Mouse (Mus musculus) stomach, embryonic 15.5 days (tissue): ENCODE data around the gene Hyal1. TPM values are rescaled to one million over a fixed set of nuclear protein-coding genes. Genes with fewer than 3 reads are reported as not detected.
"Not testable (repeated sequence)": the region's sequence is repeated elsewhere in the genome, so short reads cannot be mapped to it uniquely, and the experiment has no call there.

Experiments used
- ATAC-seq: fragments of 200-750 bp; cut with Nextera tagmentation; 2 replicates; pipeline ENCODE4 v1.8.0; 2017; ENCODE audit warnings: low read depth, moderate number of reproducible peaks, moderate TSS enrichment; ENCODE audit not compliant: insufficient read depth, low FRiP score
- H3K27ac ChIP-seq: fragments of 300-500 bp; sonication (generic); 2 replicates; pipeline ENCODE4 v1.5.1; 2015; ENCODE audit warnings: mild to moderate bottlenecking, inconsistent platforms
- H3K27me3 ChIP-seq: fragments of 300-500 bp; sonication (generic); replicated peaks from 2 replicates; pipeline ENCODE4 v1.6.1; 2015; ENCODE audit warnings: inconsistent platforms
- H3K36me3 ChIP-seq: fragments of 300-500 bp; sonication (generic); 2 replicates; pipeline ENCODE4 v1.6.1; 2015; ENCODE audit warnings: inconsistent platforms
- H3K4me1 ChIP-seq: fragments of 300-500 bp; sonication (generic); 2 replicates; pipeline ENCODE4 v1.6.1; 2015; ENCODE audit warnings: inconsistent platforms
- H3K4me2 ChIP-seq: fragments of 300-500 bp; sonication (generic); 2 replicates; pipeline ENCODE4 v1.6.1; 2015; ENCODE audit warnings: mild to moderate bottlenecking, inconsistent platforms
- H3K4me3 ChIP-seq: fragments of 300-500 bp; sonication (generic); replicated peaks from 2 replicates; pipeline ENCODE4 v1.5.1; 2015; ENCODE audit warnings: inconsistent platforms
- H3K9ac ChIP-seq: fragments of 300-500 bp; sonication (generic); 2 replicates; pipeline ENCODE4 v1.6.1; 2015; ENCODE audit warnings: inconsistent platforms
- H3K9me3 ChIP-seq: fragments of 300-500 bp; sonication (generic); 2 replicates; pipeline ENCODE4 v1.6.1; 2016; ENCODE audit warnings: inconsistent platforms
- WGBS: fragments of 180-500 bp; shearing (Covaris S2); methylation state at CpG from one replicate; pipeline ENCODE4 v1.1.7; 2015; 5-methylcytosine and 5-hydroxymethylcytosine counted together
- polyA plus RNA-seq: library from polyadenylated mRNA; unstranded; fragments of >200 nt; fragmentation: Nextera tagmentation; extraction: Ambion mirVana; gene quantifications from 2 replicates; pipeline ENCODE4 v1.2.1, GENCODE M21; 2015

Gene Hyal1
- polyA plus RNA-seq, 1 experiment from 2014 or later: 10.8 TPM

DNA sequence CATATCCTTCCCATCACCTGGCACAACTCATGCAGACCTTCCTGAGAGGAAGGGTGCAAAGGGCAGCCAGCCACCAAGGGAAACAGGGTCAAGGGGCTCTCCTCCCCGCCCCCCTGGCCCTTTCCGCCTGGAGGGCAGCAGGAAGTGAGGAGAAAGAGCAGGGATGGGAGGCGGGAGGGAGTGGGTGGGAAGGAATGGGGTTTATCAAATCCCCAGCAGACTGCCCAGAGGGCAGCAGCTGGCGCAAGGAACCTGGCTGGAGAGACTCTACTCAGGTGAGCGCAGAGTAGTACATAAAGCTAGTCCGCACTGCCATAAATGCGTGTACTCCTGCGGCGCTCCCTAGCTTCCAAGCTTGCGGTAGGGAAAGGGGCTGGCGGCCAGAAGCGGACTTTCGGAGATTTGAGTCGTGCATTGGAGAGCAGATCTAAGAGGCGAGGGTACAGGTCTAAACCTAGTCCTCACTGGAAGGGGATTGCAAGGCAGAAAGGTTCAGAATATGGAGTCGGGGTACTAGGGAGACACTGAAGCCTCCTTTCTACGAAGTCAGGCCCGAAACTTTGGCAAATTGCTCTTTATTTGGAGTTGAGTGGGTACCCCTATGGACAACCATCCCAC lies 8.9 kb upstream of the Hyal1 start, which contains the start of gene Hyal2:
Gene Hyal2 (plus strand): TSS at position 244 of the 618 bp plus-strand sequence.
- Histone ChIP-seq H3K27ac (peak within 1 kb of the TSS; percentile 91), H3K36me3 (peaks cover 20% of the 10 kb centered on the region), H3K4me2 (peak within 1 kb of the TSS; percentile 74), H3K27me3 (no peaks in the 10 kb centered on the region), H3K4me3 (peak within 1 kb of the TSS; percentile 85), H3K4me1 (peaks cover 61% of the 10 kb centered on the region), H3K9ac (peak within 1 kb of the TSS; percentile 78), H3K9me3 (no peaks in the 10 kb centered on the region)
- ATAC-seq: no peak
- 14% methylated on average over 18 of the region's 18 CpGs for WGBS

DNA sequence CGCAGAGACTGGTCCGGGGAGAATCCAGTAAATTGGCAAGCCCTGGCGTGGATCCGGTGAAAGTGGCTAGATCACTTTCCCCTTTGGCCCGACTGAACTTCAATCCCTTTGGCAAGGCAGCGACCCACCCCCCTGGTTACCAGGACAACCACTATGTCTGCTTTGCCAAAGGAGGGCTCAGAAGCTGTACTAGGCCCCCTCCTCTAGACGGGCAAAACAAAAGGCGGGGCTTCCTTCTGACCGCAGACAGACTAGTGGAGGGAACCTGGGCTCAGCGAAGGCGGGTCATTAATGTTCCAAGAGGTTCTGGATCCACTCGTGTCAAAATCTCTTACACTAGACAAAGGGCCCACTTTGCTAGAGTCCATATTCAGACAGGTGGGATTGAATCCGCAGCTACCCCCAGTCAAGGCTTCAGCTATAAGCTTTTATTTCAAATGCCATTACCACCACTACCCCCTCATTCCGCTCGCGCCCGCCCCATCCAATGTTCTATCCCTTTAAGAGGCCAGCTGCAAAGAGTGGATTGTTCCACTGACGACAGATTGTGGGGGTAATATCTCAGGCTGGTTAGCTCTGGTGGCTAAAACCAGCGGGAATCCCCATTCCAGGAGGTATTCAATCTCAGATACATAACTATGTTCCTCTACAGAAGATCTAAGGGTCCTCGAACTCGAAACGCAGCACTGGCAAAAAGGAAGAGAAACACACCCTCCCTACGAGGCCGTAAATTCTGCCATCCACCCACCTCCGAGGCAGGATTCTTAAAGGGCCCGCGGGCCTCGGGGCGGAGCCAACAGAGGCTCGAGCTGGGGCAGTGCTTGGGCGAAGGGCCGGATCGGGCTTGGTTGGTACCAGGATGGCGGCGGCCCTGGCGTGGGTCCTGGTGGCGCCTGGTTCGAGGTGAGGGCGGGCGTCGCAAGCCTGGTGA lies 8.1 kb upstream of the Hyal1 start:
- Histone ChIP-seq H3K9me3 (no peaks in the 10 kb centered on the region), H3K4me1 (peaks cover 57% of the 10 kb centered on the region), H3K4me3 (peak overlapping the region; percentile 85), H3K9ac (peak overlapping the region; percentile 78), H3K27ac (peak overlapping the region; percentile 91), H3K36me3 (peaks cover 25% of the 10 kb centered on the region), H3K27me3 (no peaks in the 10 kb centered on the region), H3K4me2 (peak overlapping the region; percentile 74)
- ATAC-seq: peak; percentile 79
- under 1% methylated on average over 41 of the region's 41 CpGs for WGBS

DNA sequence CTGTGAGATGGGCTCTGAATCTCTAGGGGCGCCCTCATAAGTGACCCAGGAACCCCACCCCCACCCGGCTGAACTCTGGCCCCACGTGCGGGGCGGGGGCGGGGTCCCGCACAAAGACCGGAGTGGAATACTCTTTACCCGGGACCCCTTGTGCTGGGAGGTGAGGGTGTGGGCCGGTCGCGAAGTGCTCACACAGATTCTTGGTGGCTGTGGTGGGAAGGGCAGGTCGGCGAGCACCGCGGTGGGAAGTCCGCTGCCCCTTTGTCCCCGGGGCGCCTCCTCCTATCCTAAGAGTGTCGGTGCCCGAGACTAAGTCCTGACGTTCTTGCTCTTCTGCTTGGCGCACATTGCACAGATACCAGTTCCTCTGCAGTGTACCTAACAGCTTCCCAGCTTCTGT lies 7.5 kb upstream of the Hyal1 start:
- Histone ChIP-seq H3K4me3 (peak overlapping the region; percentile 85), H3K27ac (peak overlapping the region; percentile 91), H3K4me1 (peaks cover 51% of the 10 kb centered on the region), H3K36me3 (peaks cover 28% of the 10 kb centered on the region), H3K9me3 (no peaks in the 10 kb centered on the region), H3K4me2 (peak overlapping the region; percentile 74), H3K27me3 (no peaks in the 10 kb centered on the region), H3K9ac (peak overlapping the region; percentile 78)
- ATAC-seq: peak; percentile 2; the same call in 1 of the 2 replicates
- WGBS: under 1% methylated on average over 23 of the region's 23 CpGs

DNA sequence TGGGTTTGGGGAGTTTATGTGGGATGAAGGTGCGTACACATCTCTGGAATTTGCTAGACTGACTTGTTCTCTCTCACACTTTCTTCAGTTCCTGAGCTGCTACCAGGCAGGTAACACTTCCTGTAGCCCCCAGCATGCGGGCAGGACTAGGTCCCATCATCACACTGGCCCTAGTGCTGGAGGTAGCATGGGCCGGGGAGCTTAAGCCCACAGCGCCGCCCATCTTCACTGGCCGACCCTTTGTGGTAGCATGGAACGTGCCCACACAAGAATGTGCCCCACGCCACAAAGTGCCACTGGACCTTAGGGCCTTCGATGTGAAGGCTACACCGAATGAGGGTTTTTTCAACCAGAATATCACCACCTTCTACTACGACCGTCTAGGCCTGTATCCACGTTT lies 6.7 kb upstream of the Hyal1 start:
- H3K4me2 ChIP-seq: peak overlapping the region; percentile 74
- H3K36me3 ChIP-seq: peaks cover 26% of the 10 kb centered on the region
- H3K9me3 ChIP-seq: no peaks in the 10 kb centered on the region
- peak overlapping the region; percentile 85 for H3K4me3 ChIP-seq
- 36% methylated on average over 13 of the region's 13 CpGs for WGBS
- H3K27me3 ChIP-seq: no peaks in the 10 kb centered on the region
- peaks cover 49% of the 10 kb centered on the region for H3K4me1 ChIP-seq
- no peak for ATAC-seq
- H3K27ac ChIP-seq: peak overlapping the region; percentile 91
- peak overlapping the region; percentile 78 for H3K9ac ChIP-seq

DNA sequence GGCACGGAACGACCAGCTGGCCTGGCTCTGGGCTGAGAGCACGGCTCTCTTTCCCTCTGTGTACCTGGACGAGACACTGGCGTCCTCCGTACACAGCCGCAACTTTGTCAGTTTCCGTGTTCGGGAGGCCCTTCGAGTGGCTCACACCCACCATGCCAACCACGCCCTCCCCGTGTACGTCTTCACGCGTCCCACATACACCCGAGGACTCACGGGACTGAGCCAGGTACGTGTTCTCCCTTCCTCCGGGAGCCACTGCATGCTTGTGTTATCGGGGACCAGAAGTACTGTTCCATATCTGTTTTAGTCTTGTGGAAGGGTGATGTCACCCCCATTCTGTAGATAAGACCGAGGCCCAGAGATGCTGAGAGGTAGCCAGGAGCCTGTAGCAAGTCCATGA lies 5.9 kb upstream of the Hyal1 start:
- H3K36me3 ChIP-seq: peaks cover 22% of the 10 kb centered on the region

DNA sequence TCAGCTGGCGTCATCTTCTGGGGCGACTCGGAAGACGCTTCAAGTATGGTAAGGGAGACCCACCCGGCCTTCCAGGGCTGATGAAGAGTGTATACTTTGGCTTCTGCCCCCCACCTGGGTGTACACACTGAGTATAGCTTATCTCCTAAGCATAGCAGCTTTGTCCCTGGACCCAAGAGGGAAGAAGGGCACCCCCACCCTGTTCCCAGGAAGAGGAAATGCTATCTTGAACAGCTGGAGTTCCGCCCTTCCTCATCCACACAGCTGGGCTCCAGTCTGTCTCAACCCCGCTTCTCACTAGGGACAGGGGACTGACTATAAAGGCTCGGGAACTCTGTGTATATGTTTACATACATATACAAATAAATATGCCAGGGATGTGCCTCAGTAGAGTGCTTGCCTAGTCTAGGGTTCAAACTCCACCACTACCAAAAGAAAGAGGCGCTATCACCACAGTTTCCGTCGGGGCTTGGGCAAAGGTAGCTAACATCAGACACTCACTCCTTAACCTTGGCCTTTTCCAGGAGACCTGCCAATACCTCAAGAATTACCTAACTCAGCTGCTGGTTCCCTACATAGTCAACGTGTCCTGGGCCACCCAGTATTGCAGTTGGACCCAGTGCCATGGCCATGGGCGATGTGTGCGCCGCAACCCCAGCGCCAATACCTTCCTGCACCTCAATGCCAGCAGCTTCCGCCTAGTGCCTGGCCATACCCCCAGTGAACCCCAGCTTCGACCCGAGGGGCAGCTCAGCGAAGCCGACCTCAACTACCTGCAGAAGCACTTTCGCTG lies 5.0 kb upstream of the Hyal1 start:
- peak overlapping the region; percentile 33 for H3K27ac ChIP-seq
- H3K9me3 ChIP-seq: no peaks in the 10 kb centered on the region
- no peak for ATAC-seq
- WGBS: 85% methylated on average over 22 of the region's 22 CpGs
- peak overlapping the region; percentile 85; the same call in 1 of the 2 replicates for H3K4me3 ChIP-seq
- peak overlapping the region; percentile 74 for H3K4me2 ChIP-seq
- H3K4me1 ChIP-seq: peaks cover 54% of the 10 kb centered on the region
- H3K27me3 ChIP-seq: no peaks in the 10 kb centered on the region
- peaks cover 22% of the 10 kb centered on the region for H3K36me3 ChIP-seq
- no peak overlapping the region for H3K9ac ChIP-seq

More for the DNA sequence above, 5.9 kb upstream of the Hyal1 start:
- 0 out of 2 replicates have a peak, but pooled peaks have one; percentile 5 for ATAC-seq
- 69% methylated on average over 21 of the region's 21 CpGs for WGBS
- peak overlapping the region; percentile 33 for H3K27ac ChIP-seq
- peaks cover 52% of the 10 kb centered on the region for H3K4me1 ChIP-seq
- H3K9me3 ChIP-seq: no peaks in the 10 kb centered on the region
- H3K9ac ChIP-seq: peak overlapping the region; percentile 78; the same call in 1 of the 2 replicates
- no peaks in the 10 kb centered on the region for H3K27me3 ChIP-seq
- peak overlapping the region; percentile 74 for H3K4me2 ChIP-seq
- peak overlapping the region; percentile 85 for H3K4me3 ChIP-seq

DNA sequence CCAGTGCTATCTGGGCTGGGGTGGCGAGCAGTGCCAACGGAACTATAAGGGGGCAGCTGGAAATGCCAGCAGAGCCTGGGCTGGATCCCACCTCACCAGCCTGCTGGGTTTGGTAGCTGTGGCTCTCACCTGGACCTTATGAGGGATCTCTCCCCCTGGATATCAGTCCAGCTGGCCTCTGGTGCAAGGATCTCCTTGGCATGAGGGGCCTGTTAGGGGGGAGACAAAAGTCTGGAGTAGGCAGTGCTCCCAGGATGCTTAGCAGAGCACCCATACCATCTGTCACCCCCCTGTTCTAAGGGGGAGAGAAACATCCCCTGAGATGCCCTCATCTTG lies 4.4 kb upstream of the Hyal1 start:
- peaks cover 54% of the 10 kb centered on the region for H3K4me1 ChIP-seq
- no peak overlapping the region for H3K27ac ChIP-seq
- no peak overlapping the region for H3K9ac ChIP-seq
- no peaks in the 10 kb centered on the region for H3K27me3 ChIP-seq
- H3K9me3 ChIP-seq: no peaks in the 10 kb centered on the region
- H3K36me3 ChIP-seq: peaks cover 22% of the 10 kb centered on the region
- ATAC-seq: no peak
- H3K4me3 ChIP-seq: no peak overlapping the region
- no peak overlapping the region for H3K4me2 ChIP-seq
- WGBS: 92% methylated on average over 2 of the region's 2 CpGs

DNA sequence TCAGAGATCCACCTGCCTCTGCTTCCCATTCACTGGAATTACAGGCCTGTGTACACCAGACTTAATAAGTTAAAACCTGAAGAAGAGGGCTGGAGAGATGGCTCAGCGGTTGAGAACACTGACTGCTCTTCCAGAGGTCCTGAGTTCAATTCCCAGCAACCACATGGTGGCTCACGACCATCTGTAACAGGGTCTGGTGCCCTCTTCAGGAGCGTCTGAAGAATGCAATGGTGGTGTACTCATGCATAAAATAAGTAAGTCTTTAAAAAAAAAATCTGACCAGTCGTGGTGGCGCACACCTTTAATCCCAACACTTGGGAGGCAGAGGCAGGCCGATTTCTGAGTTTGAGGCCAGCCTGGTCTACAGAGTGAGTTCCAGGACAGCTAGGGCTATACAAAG lies 3.0 kb upstream of the Hyal1 start:
- H3K9me3 ChIP-seq, H3K27ac ChIP-seq, H3K4me3 ChIP-seq, H3K27me3 ChIP-seq, H3K9ac ChIP-seq, ATAC-seq, H3K4me2 ChIP-seq: not testable (repeated sequence)
- H3K36me3 ChIP-seq: peaks cover 22% of the 10 kb centered on the region
- peaks cover 47% of the 10 kb centered on the region for H3K4me1 ChIP-seq
- whole genome bisulfite sequencing: 81% methylated on average over 6 of the region's 6 CpGs

DNA sequence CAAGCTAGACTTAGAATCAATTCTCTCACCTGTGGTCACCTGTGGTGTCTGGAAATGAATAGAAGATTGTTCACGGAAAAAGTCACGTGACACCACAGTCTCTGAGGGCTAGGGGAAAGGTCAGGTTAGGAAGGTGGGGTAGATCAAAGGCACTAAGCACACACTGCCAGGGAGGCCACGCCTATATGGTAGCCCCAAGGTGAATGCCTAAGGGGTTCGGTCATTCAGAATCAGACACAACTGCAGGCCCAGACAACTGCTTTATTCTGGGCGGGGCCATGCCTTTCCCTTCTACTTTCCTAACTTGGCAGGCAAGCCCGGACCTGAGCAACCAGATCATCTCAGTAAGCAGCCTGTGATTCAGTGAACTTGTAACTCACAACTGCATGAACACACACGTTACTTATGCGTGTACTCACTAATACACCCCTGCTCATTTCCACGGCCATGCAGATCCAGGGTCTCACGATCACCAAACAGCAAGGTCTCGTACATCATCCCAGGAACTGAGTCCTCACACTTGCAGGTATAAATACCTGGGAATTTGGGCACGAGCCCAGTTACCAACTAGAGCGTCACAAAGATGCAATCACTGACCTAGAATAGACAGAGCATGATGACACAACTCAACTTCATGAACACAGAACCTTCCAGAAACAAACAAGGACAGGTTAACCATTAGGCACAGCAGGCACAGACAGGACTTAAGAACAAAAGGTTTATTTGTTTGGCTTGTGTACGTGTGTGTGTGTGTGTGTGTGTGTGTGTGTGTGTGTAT lies 959 bp upstream of the Hyal1 start:
- H3K9ac ChIP-seq: no peak overlapping the region
- WGBS: 60% methylated on average over 14 of the region's 14 CpGs
- H3K4me2 ChIP-seq: peak overlapping the region; percentile 74
- H3K27me3 ChIP-seq: no peaks in the 10 kb centered on the region
- no peaks in the 10 kb centered on the region for H3K9me3 ChIP-seq
- H3K4me3 ChIP-seq: no peak overlapping the region
- peaks cover 22% of the 10 kb centered on the region for H3K36me3 ChIP-seq
- ATAC-seq: peak; percentile 55
- peaks cover 49% of the 10 kb centered on the region for H3K4me1 ChIP-seq
- peak overlapping the region; percentile 89 for H3K27ac ChIP-seq

DNA sequence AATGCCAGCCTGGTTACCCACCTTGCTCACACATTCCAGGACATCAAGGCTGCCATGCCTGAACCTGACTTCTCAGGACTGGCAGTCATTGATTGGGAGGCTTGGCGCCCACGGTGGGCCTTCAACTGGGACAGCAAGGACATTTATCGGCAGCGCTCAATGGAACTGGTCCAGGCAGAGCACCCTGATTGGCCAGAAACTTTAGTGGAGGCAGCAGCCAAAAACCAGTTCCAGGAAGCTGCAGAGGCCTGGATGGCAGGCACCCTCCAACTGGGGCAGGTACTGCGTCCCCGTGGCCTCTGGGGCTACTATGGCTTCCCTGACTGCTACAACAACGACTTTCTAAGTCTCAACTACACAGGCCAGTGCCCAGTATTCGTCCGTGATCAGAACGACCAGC lies 1.1 kb downstream of the Hyal1 start:
- H3K27ac ChIP-seq: no peak overlapping the region
- 86% methylated on average over 10 of the region's 10 CpGs for WGBS
- no peaks in the 10 kb centered on the region for H3K9me3 ChIP-seq
- no peaks in the 10 kb centered on the region for H3K27me3 ChIP-seq
- no peak for ATAC-seq
- peak overlapping the region; percentile 74; the same call in 1 of the 2 replicates for H3K4me2 ChIP-seq
- H3K36me3 ChIP-seq: peaks cover 11% of the 10 kb centered on the region; the same call in 1 of the 2 replicates
- H3K4me3 ChIP-seq: no peak overlapping the region
- peaks cover 46% of the 10 kb centered on the region for H3K4me1 ChIP-seq
- H3K9ac ChIP-seq: no peak overlapping the region

DNA sequence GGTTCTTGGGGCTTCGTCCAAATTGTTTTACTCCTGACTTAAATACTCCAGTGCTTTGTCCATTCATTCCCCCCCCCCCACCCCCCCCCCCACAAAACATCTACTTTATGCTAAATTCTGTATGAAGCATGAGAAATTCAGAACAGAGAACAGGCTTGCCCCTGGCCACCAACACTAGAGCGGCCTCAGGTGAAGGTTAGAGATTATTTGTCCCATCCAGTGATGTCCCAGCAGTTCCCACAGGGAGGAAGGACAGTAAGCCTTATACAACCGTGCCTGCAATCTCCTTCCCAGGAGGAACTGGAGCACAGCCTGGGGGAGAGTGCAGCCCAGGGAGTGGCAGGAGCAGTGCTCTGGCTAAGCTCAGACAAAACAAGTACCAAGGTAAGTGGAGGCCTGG lies 1.9 kb downstream of the Hyal1 start, which contains the start of gene Naa80:
Gene Naa80 (plus strand): TSS at position 301 of the 400 bp plus-strand sequence.
- no peaks in the 10 kb centered on the region for H3K9me3 ChIP-seq
- H3K36me3 ChIP-seq: peaks cover 6% of the 10 kb centered on the region; the same call in 1 of the 2 replicates
- 75% methylated on average over 3 of the region's 3 CpGs for WGBS
- ATAC-seq: no peak
- peak within 1 kb of the TSS; percentile 79; the same call in 1 of the 2 replicates for H3K4me2 ChIP-seq
- peak within 1 kb of the TSS; percentile 94 for H3K27ac ChIP-seq
- no peak within 1 kb of the TSS for H3K4me3 ChIP-seq
- H3K27me3 ChIP-seq: no peaks in the 10 kb centered on the region
- H3K9ac ChIP-seq: no peak within 1 kb of the TSS
- H3K4me1 ChIP-seq: peaks cover 46% of the 10 kb centered on the region
